ENCODE assay signal across 10 mouse cellular contexts in genomic region chr7:30758853-30759252, GRCm38 (mm10). TPM values are rescaled to one million over a fixed set of nuclear protein-coding genes. Genes with fewer than 3 reads are reported as not detected.
A peak's percentile ranks its signal among the peaks of the same experiment; 100 is the strongest.
DNase-seq lines count a peak whose midpoint lies in the region; ATAC-seq and TF ChIP-seq lines count a peak whose summit lies in the region.
"Had no signal": no experiment of that assay in that cellular context is flagged by ENCODE, and none has a peak within 500 bp of the region (broad histone marks: within the 10 kb centered on the region; RNA-seq: fewer than 3 reads in every experiment).

No protein-coding gene starts in this region.

- H3K4me3 ChIP-seq in lung, embryonic 14.5 days (ENCODE audit: low read depth, low read length): no peak overlapping the region
- H3K4me3 ChIP-seq: embryonic facial prominence, embryonic 15.5 days; lung, embryonic 15.5 days had no signal

- H3K27ac ChIP-seq in lung, embryonic 14.5 days (ENCODE audit: low read depth): no peak overlapping the region
- H3K27ac ChIP-seq: embryonic facial prominence, embryonic 15.5 days; lung, embryonic 15.5 days had no signal

- no peak for ATAC-seq in CD4-positive, CD25-positive, alpha-beta regulatory T cell, adult 4 months
- no peak for ATAC-seq in lung, embryonic 14.5 days (ENCODE audit: insufficient read depth)
- no peak for ATAC-seq in erythroblast, adult 5-6 weeks (replicated peaks; ENCODE audit: low FRiP score, poor library complexity, severe bottlenecking)

- H3K27me3 ChIP-seq in lung, embryonic 14.5 days (ENCODE audit: insufficient read depth, low read length): no peaks in the 10 kb centered on the region
- H3K27me3 ChIP-seq: lung, embryonic 15.5 days had no signal

- H3K4me1 ChIP-seq in lung, embryonic 14.5 days (ENCODE audit: insufficient read depth): no peaks in the 10 kb centered on the region
- H3K4me1 ChIP-seq: embryonic facial prominence, embryonic 15.5 days had no signal

- H3K36me3 ChIP-seq in lung, embryonic 14.5 days (ENCODE audit: insufficient read depth): no peaks in the 10 kb centered on the region

- H3K4me2 ChIP-seq in lung, embryonic 14.5 days: no peak overlapping the region
- H3K4me2 ChIP-seq: embryonic facial prominence, embryonic 15.5 days; lung, embryonic 15.5 days had no signal

- WGBS in lung, embryonic 14.5 days: 23% methylated on average over 4 of the region's 4 CpGs

- peak; percentile 50 for TF ChIP-seq CTCF in lung, embryonic 14.5 days (IDR thresholded peaks at IDR 0.05; ENCODE audit: low read depth)

- peak; percentile 25 for DNase-seq in CD4-positive, CD25-positive, alpha-beta regulatory T cell, adult 2 months (ENCODE audit: low read depth, low spot score)
- peak; percentile 53 for DNase-seq in lung, embryonic 14.5 days
- no peak for DNase-seq in lung, postnatal 25 days (ENCODE audit: low spot score)
- DNase-seq in brain, adult 2 months (ENCODE audit: low read depth, low spot score): peak; percentile 18
- peak; percentile 36 to 68 for DNase-seq in kidney, postnatal 36 days
- no peak for DNase-seq in left cerebral cortex, adult 11 months (ENCODE audit: low spot score)

- H3K9ac ChIP-seq in lung, embryonic 14.5 days: no peak overlapping the region
- H3K9ac ChIP-seq: embryonic facial prominence, embryonic 15.5 days; lung, embryonic 15.5 days had no signal

- peaks cover 9% of the 10 kb centered on the region; the same call in 1 of the 2 replicates for H3K9me3 ChIP-seq in lung, embryonic 14.5 days (ENCODE audit: low read depth, low read length)
- H3K9me3 ChIP-seq: lung, embryonic 15.5 days had no signal

RNA-seq across cellular contexts. Expression of gene Dmkn, which starts 4.7 kb away (rescaled TPM):
- polyA plus RNA-seq in CD4-positive, CD25-positive, alpha-beta regulatory T cell, adult 4 months (2017; shearing (Covaris generic)): under 1 TPM in 1 of 2 experiments, not detected in 1; 0.16 TPM
- polyA plus RNA-seq in lung, embryonic 14.5 days (2014; fragmentation: Nextera tagmentation; extraction: Ambion mirVana): 2.4 TPM in 2 replicates
- 7.7 and 29.0 TPM in 2 replicates for total RNA-seq in erythroblast, adult 5-6 weeks (2015; ENCODE audit: low replicate concordance)
- total RNA-seq in erythroblast, adult 5-6 weeks (2017; ENCODE audit: low replicate concordance): 5.3 and 10.9 TPM in 2 replicates

RNA-seq across cellular contexts. Expression of gene Sbsn, which starts 7.6 kb away (rescaled TPM):
- polyA plus RNA-seq in CD4-positive, CD25-positive, alpha-beta regulatory T cell, adult 4 months (2017; shearing (Covaris generic)): 1 to 10 TPM; 2.4 to 3.6 TPM
- 0.34 and 1.3 TPM in 2 replicates for polyA plus RNA-seq in lung, embryonic 14.5 days (2014; fragmentation: Nextera tagmentation; extraction: Ambion mirVana)
- total RNA-seq in erythroblast, adult 5-6 weeks (2015; ENCODE audit: low replicate concordance): not detected in 2 replicates
- total RNA-seq in erythroblast, adult 5-6 weeks (2017; ENCODE audit: low replicate concordance): not detected in 2 replicates

RNA-seq across cellular contexts. Expression of gene Gapdhs, which starts 15.4 kb away (rescaled TPM):
- not detected for polyA plus RNA-seq in CD4-positive, CD25-positive, alpha-beta regulatory T cell, adult 4 months (2017; shearing (Covaris generic))
- 0.68 and 0.91 TPM in 2 replicates for polyA plus RNA-seq in lung, embryonic 14.5 days (2014; fragmentation: Nextera tagmentation; extraction: Ambion mirVana)
- total RNA-seq in erythroblast, adult 5-6 weeks (2015; ENCODE audit: low replicate concordance): not detected in 2 replicates
- not detected in 2 replicates for total RNA-seq in erythroblast, adult 5-6 weeks (2017; ENCODE audit: low replicate concordance)

RNA-seq across cellular contexts. Expression of gene Krtdap, which starts 28.8 kb away (rescaled TPM):
- not detected for polyA plus RNA-seq in CD4-positive, CD25-positive, alpha-beta regulatory T cell, adult 4 months (2017; shearing (Covaris generic))
- not detected in 2 replicates for polyA plus RNA-seq in lung, embryonic 14.5 days (2014; fragmentation: Nextera tagmentation; extraction: Ambion mirVana)
- not detected in 2 replicates for total RNA-seq in erythroblast, adult 5-6 weeks (2015; ENCODE audit: low replicate concordance)
- total RNA-seq in erythroblast, adult 5-6 weeks (2017; ENCODE audit: low replicate concordance): not detected in 2 replicates

RNA-seq across cellular contexts. Expression of gene Tmem147, which starts 29.5 kb away (rescaled TPM):
- polyA plus RNA-seq in CD4-positive, CD25-positive, alpha-beta regulatory T cell, adult 4 months (2017; shearing (Covaris generic)): 10 to 100 TPM; 60.5 to 65.0 TPM
- polyA plus RNA-seq in lung, embryonic 14.5 days (2014; fragmentation: Nextera tagmentation; extraction: Ambion mirVana): 169 and 179 TPM in 2 replicates
- total RNA-seq in erythroblast, adult 5-6 weeks (2015; ENCODE audit: low replicate concordance): 28.4 and 42.4 TPM in 2 replicates
- total RNA-seq in erythroblast, adult 5-6 weeks (2017; ENCODE audit: low replicate concordance): 9.4 and 12.8 TPM in 2 replicates

Comparison
In these comparisons a context has a peak if more than half of its experiments do, and no peak if none do; other contexts are left out.
1. DNase-seq: peak in CD4-positive, CD25-positive, alpha-beta regulatory T cell, adult 2 months (single experiment), lung, embryonic 14.5 days (single experiment), brain, adult 2 months (single experiment) and kidney, postnatal 36 days (2 of 2); none in lung, postnatal 25 days (single experiment) and left cerebral cortex, adult 11 months (single experiment).